Comparison of ENCODE assay signal across 11 mouse cellular contexts in genomic region chr2:164403396-164404081, GRCm38 (mm10). TPM values are rescaled to one million over a fixed set of nuclear protein-coding genes. Genes with fewer than 3 reads are reported as not detected.
DNase-seq lines count a peak whose midpoint lies in the region; ATAC-seq and TF ChIP-seq lines count a peak whose summit lies in the region.
"Had no signal": no experiment of that assay in that cellular context is flagged by ENCODE, and none has a peak within 500 bp of the region (broad histone marks: within the 10 kb centered on the region; RNA-seq: fewer than 3 reads in every experiment).

No protein-coding gene starts in this region.

- 0 out of 2 replicates have a peak overlapping the region, but pooled peaks have one; percentile 56 for H3K4me2 ChIP-seq in heart, postnatal 0 days (ENCODE audit: low read depth, low read length)
- peak overlapping the region; percentile 72 for H3K4me2 ChIP-seq in embryonic facial prominence, embryonic 14.5 days (ENCODE audit: low read depth, low read length)
- H3K4me2 ChIP-seq in lung, embryonic 15.5 days: peak overlapping the region; percentile 74

- H3K27ac ChIP-seq in heart, postnatal 0 days (ENCODE audit: low read depth): no peak overlapping the region
- peak overlapping the region; percentile 70 for H3K27ac ChIP-seq in embryonic facial prominence, embryonic 14.5 days (replicated peaks; ENCODE audit: low read depth, low read length)
- H3K27ac ChIP-seq in lung, embryonic 15.5 days: peak overlapping the region; percentile 94

- no peaks in the 10 kb centered on the region for H3K36me3 ChIP-seq in heart, postnatal 0 days (replicated peaks; ENCODE audit: control insufficient read depth, insufficient read depth, low read length)
- H3K36me3 ChIP-seq in embryonic facial prominence, embryonic 14.5 days (ENCODE audit: control insufficient read depth, insufficient read depth, low read length): 0 out of 2 replicates have a peak, but pooled peaks cover 4% of the 10 kb centered on the region
- H3K36me3 ChIP-seq in lung, embryonic 15.5 days: no peaks in the 10 kb centered on the region

- ATAC-seq in heart, postnatal 0 days (ENCODE audit: insufficient read depth, low read depth): no peak
- peak; percentile 12; the same call in 1 of the 2 replicates for ATAC-seq in embryonic facial prominence, embryonic 14.5 days (ENCODE audit: low read depth)
- ATAC-seq in lung, embryonic 15.5 days (ENCODE audit: borderline replicate concordance, extremely low read depth, low FRiP score, low TSS enrichment): peak; percentile 55

- 16% methylated on average over 14 of the region's 14 CpGs for WGBS in heart, postnatal 0 days
- WGBS in embryonic facial prominence, embryonic 14.5 days: 8% methylated on average over 13 of the region's 14 CpGs
- WGBS in lung, embryonic 15.5 days: 12% methylated on average over 14 of the region's 14 CpGs

- TF ChIP-seq CTCF in heart, postnatal 0 days (IDR thresholded peaks at IDR 0.05; ENCODE audit: low read depth): no peak

- H3K9ac ChIP-seq in heart, postnatal 0 days (replicated peaks; ENCODE audit: low read depth, low read length): no peak overlapping the region
- H3K9ac ChIP-seq in embryonic facial prominence, embryonic 14.5 days (ENCODE audit: low read depth, low read length): peak overlapping the region; percentile 55
- no peak overlapping the region for H3K9ac ChIP-seq in lung, embryonic 15.5 days

- H3K4me1 ChIP-seq in heart, postnatal 0 days (ENCODE audit: control insufficient read depth, insufficient read depth): no peaks in the 10 kb centered on the region
- H3K4me1 ChIP-seq in embryonic facial prominence, embryonic 14.5 days (ENCODE audit: control insufficient read depth, insufficient read depth, low read length): peaks cover 14% of the 10 kb centered on the region
- peaks cover 58% of the 10 kb centered on the region for H3K4me1 ChIP-seq in lung, embryonic 15.5 days

- no peak for TF ChIP-seq EP300 in heart, postnatal 0 days (IDR thresholded peaks at IDR 0.05; ENCODE audit: low read depth)

- no peaks in the 10 kb centered on the region for H3K9me3 ChIP-seq in heart, postnatal 0 days (replicated peaks; ENCODE audit: control insufficient read depth, low read length)
- H3K9me3 ChIP-seq in embryonic facial prominence, embryonic 14.5 days (ENCODE audit: control insufficient read depth, low read length): no peaks in the 10 kb centered on the region
- no peaks in the 10 kb centered on the region for H3K9me3 ChIP-seq in lung, embryonic 15.5 days

- H3K4me3 ChIP-seq in heart, postnatal 0 days (ENCODE audit: low read depth, low read length): no peak overlapping the region
- H3K4me3 ChIP-seq in embryonic facial prominence, embryonic 14.5 days (ENCODE audit: low read depth, low read length): peak overlapping the region; percentile 45
- peak overlapping the region; percentile 46 for H3K4me3 ChIP-seq in lung, embryonic 15.5 days

- no peak for DNase-seq in heart, postnatal 0 days (ENCODE audit: low spot score)
- DNase-seq in heart, adult 18-20 months: no peak
- peak; percentile 29 for DNase-seq in NIH3T3 (ENCODE audit: low read depth)
- DNase-seq in embryonic facial prominence, embryonic 14.5 days (ENCODE audit: low spot score): peak; percentile 34
- DNase-seq in adrenal gland, postnatal 36 days: no peak
- no peak for DNase-seq in adrenal gland, adult 2 months
- DNase-seq in left cerebral cortex, adult 11 months (ENCODE audit: low spot score): no peak

- H3K27me3 ChIP-seq in heart, postnatal 0 days (ENCODE audit: control insufficient read depth, insufficient read depth, low read length): peaks cover 96% of the 10 kb centered on the region
- peaks cover 98% of the 10 kb centered on the region for H3K27me3 ChIP-seq in embryonic facial prominence, embryonic 14.5 days (replicated peaks; ENCODE audit: control insufficient read depth, insufficient read depth, low read length)
- peaks cover 86% of the 10 kb centered on the region for H3K27me3 ChIP-seq in lung, embryonic 15.5 days

RNA-seq across cellular contexts. Expression of gene Rbpjl, which starts 0.6 kb away (rescaled TPM):
- not detected in 2 replicates for total RNA-seq in heart, postnatal 0 days (2014; rRNA removed; ENCODE audit: low replicate concordance)
- 0.04 and 0.05 TPM in 2 replicates for polyA plus RNA-seq in heart, postnatal 0 days (2015; fragmentation: Nextera tagmentation; extraction: Ambion mirVana)
- not detected for total RNA-seq in heart, adult 18-20 months (2021)
- polyA plus RNA-seq in embryonic facial prominence, embryonic 14.5 days (2014; fragmentation: Nextera tagmentation; extraction: Ambion mirVana): 0.42 and 0.52 TPM in 2 replicates
- polyA plus RNA-seq in lung, embryonic 15.5 days (2015; fragmentation: Nextera tagmentation; extraction: Ambion mirVana): 9.4 and 10.7 TPM in 2 replicates
- not detected for total RNA-seq in adrenal gland, postnatal 36 days (2021)
- not detected for total RNA-seq in adrenal gland, adult 2 months (2021)
- not detected in 2 replicates for polyA plus RNA-seq in adrenal gland, adult 2 months (2012; rRNA removed)
- total RNA-seq: gastrocnemius, adult 8-10 months; MEL had no signal
- polyA plus RNA-seq: neural tube, embryonic 11.5 days had no signal

RNA-seq across cellular contexts. Expression of gene Matn4, which starts 1.4 kb away (rescaled TPM):
- total RNA-seq in heart, postnatal 0 days (2014; rRNA removed; ENCODE audit: low replicate concordance): 1.7 and 3.3 TPM in 2 replicates
- polyA plus RNA-seq in heart, postnatal 0 days (2015; fragmentation: Nextera tagmentation; extraction: Ambion mirVana): 1.1 and 1.5 TPM in 2 replicates
- total RNA-seq in heart, adult 18-20 months (2021): under 1 TPM; 0.36 to 0.45 TPM
- 15.6 and 20.6 TPM in 2 replicates for polyA plus RNA-seq in embryonic facial prominence, embryonic 14.5 days (2014; fragmentation: Nextera tagmentation; extraction: Ambion mirVana)
- polyA plus RNA-seq in lung, embryonic 15.5 days (2015; fragmentation: Nextera tagmentation; extraction: Ambion mirVana): 41.3 and 42.7 TPM in 2 replicates
- 1 to 10 TPM in 1 of 2 experiments, under 1 TPM in 1; 0.92 to 1.4 TPM for total RNA-seq in adrenal gland, postnatal 36 days (2021)
- total RNA-seq in adrenal gland, adult 2 months (2021): 1 to 10 TPM in 1 of 2 experiments, under 1 TPM in 1; 0.17 to 1.8 TPM
- polyA plus RNA-seq in adrenal gland, adult 2 months (2012; rRNA removed): 1.0 TPM in 2 replicates
- total RNA-seq: MEL had no signal

RNA-seq across cellular contexts. Expression of gene Slpi, which starts 14.6 kb away (rescaled TPM):
- not detected in 2 replicates for total RNA-seq in heart, postnatal 0 days (2014; rRNA removed; ENCODE audit: low replicate concordance)
- 2.0 and 3.7 TPM in 2 replicates for polyA plus RNA-seq in heart, postnatal 0 days (2015; fragmentation: Nextera tagmentation; extraction: Ambion mirVana)
- total RNA-seq in heart, adult 18-20 months (2021): 10 to 100 TPM; 12.2 to 21.3 TPM
- 1.3 and 2.1 TPM in 2 replicates for polyA plus RNA-seq in embryonic facial prominence, embryonic 14.5 days (2014; fragmentation: Nextera tagmentation; extraction: Ambion mirVana)
- 1.4 and 1.6 TPM in 2 replicates for polyA plus RNA-seq in lung, embryonic 15.5 days (2015; fragmentation: Nextera tagmentation; extraction: Ambion mirVana)
- total RNA-seq in adrenal gland, postnatal 36 days (2021): 10 to 100 TPM; 17.0 to 18.0 TPM
- 10 to 100 TPM; 19.3 to 36.0 TPM for total RNA-seq in adrenal gland, adult 2 months (2021)
- polyA plus RNA-seq in adrenal gland, adult 2 months (2012; rRNA removed): 5.7 and 8.5 TPM in 2 replicates
- total RNA-seq: MEL had no signal

RNA-seq across cellular contexts. Expression of gene Sdc4, which starts 40.1 kb away (rescaled TPM):
- total RNA-seq in heart, postnatal 0 days (2014; rRNA removed; ENCODE audit: low replicate concordance): 42.2 and 46.5 TPM in 2 replicates
- polyA plus RNA-seq in heart, postnatal 0 days (2015; fragmentation: Nextera tagmentation; extraction: Ambion mirVana): 30.4 and 30.7 TPM in 2 replicates
- 10 to 100 TPM; 18.7 to 34.2 TPM for total RNA-seq in heart, adult 18-20 months (2021)
- polyA plus RNA-seq in embryonic facial prominence, embryonic 14.5 days (2014; fragmentation: Nextera tagmentation; extraction: Ambion mirVana): 57.1 and 58.4 TPM in 2 replicates
- 161 and 178 TPM in 2 replicates for polyA plus RNA-seq in lung, embryonic 15.5 days (2015; fragmentation: Nextera tagmentation; extraction: Ambion mirVana)
- 100 to 1,000 TPM; 116 to 144 TPM for total RNA-seq in adrenal gland, postnatal 36 days (2021)
- total RNA-seq in adrenal gland, adult 2 months (2021): 100 to 1,000 TPM; 123 to 151 TPM
- 23.3 and 23.5 TPM in 2 replicates for polyA plus RNA-seq in adrenal gland, adult 2 months (2012; rRNA removed)
- total RNA-seq: MEL had no signal

RNA-seq across cellular contexts. Expression of gene Sys1, which starts 53.2 kb away (rescaled TPM):
- 71.8 and 87.9 TPM in 2 replicates for total RNA-seq in heart, postnatal 0 days (2014; rRNA removed; ENCODE audit: low replicate concordance)
- 37.6 and 39.1 TPM in 2 replicates for polyA plus RNA-seq in heart, postnatal 0 days (2015; fragmentation: Nextera tagmentation; extraction: Ambion mirVana)
- total RNA-seq in heart, adult 18-20 months (2021): 10 to 100 TPM; 23.0 to 23.1 TPM
- polyA plus RNA-seq in embryonic facial prominence, embryonic 14.5 days (2014; fragmentation: Nextera tagmentation; extraction: Ambion mirVana): 63.3 and 68.3 TPM in 2 replicates
- 65.8 and 69.0 TPM in 2 replicates for polyA plus RNA-seq in lung, embryonic 15.5 days (2015; fragmentation: Nextera tagmentation; extraction: Ambion mirVana)
- total RNA-seq in adrenal gland, postnatal 36 days (2021): 10 to 100 TPM; 28.3 to 33.2 TPM
- 10 to 100 TPM; 24.5 to 34.0 TPM for total RNA-seq in adrenal gland, adult 2 months (2021)
- polyA plus RNA-seq in adrenal gland, adult 2 months (2012; rRNA removed): 299 and 335 TPM in 2 replicates

Comparison
In these comparisons a context has a peak if more than half of its experiments do, and no peak if none do; other contexts are left out.
1. RNA of gene Slpi, which starts 14.6 kb away (total RNA-seq): 19.3 to 36.0 TPM in adrenal gland, adult 2 months, 12.2 to 21.3 TPM in heart, adult 18-20 months and 17.0 to 18.0 TPM in adrenal gland, postnatal 36 days; not detected in heart, postnatal 0 days; every median in the first group is over 10 times any median in the second.
2. DNase-seq: peak in NIH3T3 (single experiment) and embryonic facial prominence, embryonic 14.5 days (single experiment); none in heart, postnatal 0 days (single experiment), heart, adult 18-20 months (0 of 2), adrenal gland, postnatal 36 days (0 of 2), adrenal gland, adult 2 months (single experiment) and left cerebral cortex, adult 11 months (single experiment).
3. Peak in every context shown above with its lines, with median percentiles within 50 percentile points of each other: H3K4me2 ChIP-seq.